Mouse (Mus musculus) C2C12 (cell line): ENCODE results near the gene Lta.

Source experiments
- CEBPB ChIP-seq: IDR thresholded peaks from one replicate; pipeline ENCODE4 v1.6.1; 2011; ENCODE audit warnings: low read depth, mild to moderate bottlenecking, control low read depth, moderate library complexity
- CTCF ChIP-seq: IDR thresholded peaks from one replicate; pipeline ENCODE4 v1.5.1; 2011; ENCODE audit not compliant: control insufficient read depth, insufficient read depth, insufficient read length
- FOSL1 ChIP-seq: IDR thresholded peaks from one replicate; pipeline ENCODE4 v1.8.0; 2011; ENCODE audit warnings: mild to moderate bottlenecking, low read length; ENCODE audit not compliant: poor library complexity, insufficient read depth, severe bottlenecking
- MYOD1 ChIP-seq: IDR thresholded peaks from one replicate; pipeline ENCODE4 v1.6.1; 2011; ENCODE audit warnings: low read depth; ENCODE audit not compliant: control insufficient read depth, insufficient read length
- MYOG ChIP-seq: IDR thresholded peaks from one replicate; pipeline ENCODE4 v1.6.1; 2011; ENCODE audit not compliant: control insufficient read depth, insufficient read length; ENCODE audit errors: extremely low read depth
- USF1 ChIP-seq: IDR thresholded peaks from one replicate; pipeline ENCODE4 v1.6.1; 2011; ENCODE audit warnings: low read depth, mild to moderate bottlenecking, control low read depth, moderate library complexity

DNA sequence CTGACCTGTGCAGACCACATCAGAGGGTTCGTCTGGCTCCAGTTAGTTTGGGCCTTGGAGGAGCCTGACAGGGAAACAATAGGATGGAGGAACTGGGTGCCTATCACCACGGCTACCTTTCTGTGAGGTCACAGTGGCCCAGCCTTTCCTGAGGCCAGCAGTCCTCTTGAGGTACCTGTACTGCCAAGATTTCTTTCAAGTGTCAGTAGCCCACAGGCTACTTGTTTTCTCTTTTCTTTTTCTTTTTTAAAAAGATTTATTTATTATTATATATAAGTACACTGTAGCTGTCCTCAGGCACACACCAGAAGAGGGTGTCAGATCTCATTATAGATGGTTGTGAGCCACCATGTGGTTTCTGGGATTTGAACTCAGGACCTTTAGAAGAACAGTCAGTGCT lies 29.2 kb downstream of the Lta start, which contains the start of gene Aif1:
- TF ChIP-seq CTCF (no peak), USF1 (no peak), MYOG (no peak), CEBPB (no peak), FOSL1 (no peak), MYOD1 (no peak)
